Mouse (Mus musculus) hindbrain, embryonic 16.5 days (tissue): ENCODE data around the gene Vmn1r128. TPM values are rescaled to one million over a fixed set of nuclear protein-coding genes. Genes with fewer than 3 reads are reported as not detected.
"Not testable (repeated sequence)": the region's sequence is repeated elsewhere in the genome, so short reads cannot be mapped to it uniquely, and the experiment has no call there.

Source experiments
- ATAC-seq: fragments of 200-750 bp; cut with Nextera tagmentation; 2 replicates; pipeline ENCODE4 v1.8.0; 2017; ENCODE audit warnings: moderate TSS enrichment, moderate library complexity
- H3K27ac ChIP-seq: fragments of 300-500 bp; sonication (generic); 2 replicates; pipeline ENCODE4 v1.5.1; 2014; ENCODE audit warnings: low read depth, mild to moderate bottlenecking, control low read depth, low read length, moderate library complexity
- H3K27me3 ChIP-seq: fragments of 300-500 bp; sonication (generic); replicated peaks from 2 replicates; pipeline ENCODE4 v1.6.1; 2014; ENCODE audit warnings: low read length; ENCODE audit not compliant: control insufficient read depth, insufficient read depth
- H3K36me3 ChIP-seq: fragments of 300-500 bp; sonication (generic); 2 replicates; pipeline ENCODE4 v1.6.1; 2014; ENCODE audit warnings: mild to moderate bottlenecking, low read length, moderate library complexity, mixed read lengths; ENCODE audit not compliant: control insufficient read depth, insufficient read depth
- H3K4me1 ChIP-seq: fragments of 300-500 bp; sonication (generic); 2 replicates; pipeline ENCODE4 v1.6.1; 2014; ENCODE audit warnings: low read depth, low read length; ENCODE audit not compliant: control insufficient read depth, insufficient read depth
- H3K4me2 ChIP-seq: fragments of 300-500 bp; sonication (generic); 2 replicates; pipeline ENCODE4 v1.6.1; 2014; ENCODE audit warnings: mild to moderate bottlenecking, low read length, control low read depth, moderate library complexity
- H3K4me3 ChIP-seq: fragments of 300-500 bp; sonication (generic); 2 replicates; pipeline ENCODE4 v1.5.1; 2014; ENCODE audit warnings: mild to moderate bottlenecking, low read length, control low read depth, moderate library complexity
- H3K9ac ChIP-seq: fragments of 300-500 bp; sonication (generic); 2 replicates; pipeline ENCODE4 v1.6.1; 2014; ENCODE audit warnings: low read depth, mild to moderate bottlenecking, control low read depth, low read length, moderate library complexity
- H3K9me3 ChIP-seq: fragments of 300-500 bp; sonication (generic); 2 replicates; pipeline ENCODE4 v1.6.1; 2014; ENCODE audit warnings: mild to moderate bottlenecking, low read length, moderate library complexity; ENCODE audit not compliant: control insufficient read depth
- WGBS: fragments of 180-500 bp; shearing (Covaris S2); extraction: QIAGEN DNeasy Blood & Tissue Kit; methylation state at CpG from one replicate; pipeline ENCODE4 v1.1.7; 2014; 5-methylcytosine and 5-hydroxymethylcytosine counted together
- polyA plus RNA-seq: library from polyadenylated mRNA; unstranded; fragments of >200 nt; fragmentation: Nextera tagmentation; extraction: Ambion mirVana; gene quantifications from 2 replicates; pipeline ENCODE4 v1.2.1, GENCODE M21; 2015

Gene Vmn1r128
- not detected in 2 replicates for polyA plus RNA-seq

GRCm38 (mm10) chr7:21349073-21349472 lies at the start of gene Vmn1r128:
Vmn1r128 (plus strand) TSS chr7:21349373.
- H3K4me1 ChIP-seq, ATAC-seq: not testable (repeated sequence)
- 61% methylated on average over 1 of the region's 1 CpGs for WGBS

GRCm38 (mm10) chr7:21301367-21301766 lies 47.8 kb upstream of the Vmn1r128 start, which contains the start of gene Vmn1r126:
Vmn1r126 (minus strand) TSS chr7:21301467.
- not testable (repeated sequence) for H3K4me1 ChIP-seq, ATAC-seq, H3K9me3 ChIP-seq, H3K27me3 ChIP-seq, H3K27ac ChIP-seq, H3K9ac ChIP-seq, H3K4me2 ChIP-seq, H3K4me3 ChIP-seq, H3K36me3 ChIP-seq
- WGBS = no CpG with 5 or more reads among the region's 5 CpGs

More at GRCm38 (mm10) chr7:21349073-21349472, at the start of gene Vmn1r128:
- not testable (repeated sequence) for H3K9me3 ChIP-seq, H3K36me3 ChIP-seq, H3K4me2 ChIP-seq, H3K9ac ChIP-seq, H3K4me3 ChIP-seq, H3K27ac ChIP-seq, H3K27me3 ChIP-seq

GRCm38 (mm10) chr7:21319761-21320160 lies 29.4 kb upstream of the Vmn1r128 start, which contains the start of gene Vmn1r127:
Vmn1r127 (minus strand) TSS chr7:21319861.
- not testable (repeated sequence) for H3K27me3 ChIP-seq, ATAC-seq, H3K36me3 ChIP-seq, H3K9me3 ChIP-seq, H3K9ac ChIP-seq, H3K4me3 ChIP-seq, H3K4me1 ChIP-seq, H3K27ac ChIP-seq, H3K4me2 ChIP-seq
- no CpG with 5 or more reads among the region's 3 CpGs for whole genome bisulfite sequencing

- not testable (repeated sequence) for H3K27ac ChIP-seq, H3K36me3 ChIP-seq, H3K4me2 ChIP-seq, H3K9me3 ChIP-seq, H3K4me3 ChIP-seq, ATAC-seq, H3K9ac ChIP-seq, H3K27me3 ChIP-seq, H3K4me1 ChIP-seq
- no CpG with 5 or more reads among the region's 1 CpGs for WGBS
These were observed 12.0 kb downstream of the Vmn1r128 start, which contains the start of gene Vmn1r129 for GRCm38 (mm10) chr7:21361191-21361590. Vmn1r129 (minus strand) TSS chr7:21361291.

Other genes starting within 250 kb of the Vmn1r128 start
- gene Vmn1r122, start 215.2 kb upstream of the Vmn1r128 start, polyA plus RNA-seq = not detected in 2 replicates
- not detected in 2 replicates for gene Vmn1r123, start 187.2 kb upstream of the Vmn1r128 start, polyA plus RNA-seq
- gene Gm5157, start 158.9 kb upstream of the Vmn1r128 start, polyA plus RNA-seq = not detected in 2 replicates
- gene Vmn1r124, start 88.8 kb upstream of the Vmn1r128 start, polyA plus RNA-seq = not detected in 2 replicates
- not detected in 2 replicates for gene Vmn1r125, start 77.2 kb upstream of the Vmn1r128 start, polyA plus RNA-seq
- gene Vmn1r126, start 47.9 kb upstream of the Vmn1r128 start, polyA plus RNA-seq = not detected in 2 replicates
- gene Vmn1r127, start 29.5 kb upstream of the Vmn1r128 start, polyA plus RNA-seq = not detected in 2 replicates
- not detected in 2 replicates for gene Vmn1r129, start 11.9 kb downstream of the Vmn1r128 start, polyA plus RNA-seq
- gene Gm6882, start 83.4 kb downstream of the Vmn1r128 start, polyA plus RNA-seq = not detected in 2 replicates
- gene Vmn1r130, start 162.4 kb downstream of the Vmn1r128 start, polyA plus RNA-seq = not detected in 2 replicates
- not detected in 2 replicates for gene Vmn1r131, start 196.7 kb downstream of the Vmn1r128 start, polyA plus RNA-seq